7 mouse cellular contexts compared by ENCODE assay signal in genomic region chr13:14613553-14613952, GRCm38 (mm10). TPM values are rescaled to one million over a fixed set of nuclear protein-coding genes. Genes with fewer than 3 reads are reported as not detected.
DNase-seq lines count a peak whose midpoint lies in the region; ATAC-seq lines count a peak whose summit lies in the region.

No protein-coding gene starts in this region.

- peaks cover 31% of the 10 kb centered on the region for H3K36me3 ChIP-seq in forebrain, embryonic 13.5 days (ENCODE audit: poor library complexity, severe bottlenecking)
- peaks cover 33% of the 10 kb centered on the region for H3K36me3 ChIP-seq in liver, embryonic 15.5 days (replicated peaks)

- peak overlapping the region; percentile 51; the same call in 1 of the 2 replicates for H3K27ac ChIP-seq in forebrain, embryonic 13.5 days
- peak overlapping the region; percentile 79 for H3K27ac ChIP-seq in liver, embryonic 15.5 days (replicated peaks)

- no peaks in the 10 kb centered on the region for H3K9me3 ChIP-seq in forebrain, embryonic 13.5 days (replicated peaks)
- H3K9me3 ChIP-seq in liver, embryonic 15.5 days (replicated peaks) = no peaks in the 10 kb centered on the region

- DNase-seq in 3T3-L1 (ENCODE audit: low read depth, low spot score) (peak; percentile 35), 416B (ENCODE audit: low read depth) (peak; percentile 51)
- DNase-seq in spleen, postnatal 36 days (ENCODE audit: low spot score in 2 of 2) = no peak
- no peak for DNase-seq in spleen, postnatal 10 days (ENCODE audit: low spot score in 2 of 2)
- no peak for DNase-seq in spleen, postnatal 4 days (ENCODE audit: low spot score in 2 of 2)

- 2% methylated on average over 9 of the region's 9 CpGs for WGBS in forebrain, embryonic 13.5 days
- 0% methylated on average over 9 of the region's 9 CpGs for WGBS in liver, embryonic 15.5 days (ENCODE audit: insufficient replicate concordance)

- peak overlapping the region; percentile 89 for H3K9ac ChIP-seq in forebrain, embryonic 13.5 days
- peak overlapping the region; percentile 84 for H3K9ac ChIP-seq in liver, embryonic 15.5 days

- H3K4me2 ChIP-seq in forebrain, embryonic 13.5 days = peak overlapping the region; percentile 73
- peak overlapping the region; percentile 64 for H3K4me2 ChIP-seq in liver, embryonic 15.5 days

- no peaks in the 10 kb centered on the region for H3K27me3 ChIP-seq in forebrain, embryonic 13.5 days
- H3K27me3 ChIP-seq in liver, embryonic 15.5 days = no peaks in the 10 kb centered on the region

- H3K4me1 ChIP-seq in forebrain, embryonic 13.5 days = peaks cover 17% of the 10 kb centered on the region
- H3K4me1 ChIP-seq in liver, embryonic 15.5 days (replicated peaks) = peaks cover 18% of the 10 kb centered on the region

- peak overlapping the region; percentile 95 for H3K4me3 ChIP-seq in forebrain, embryonic 13.5 days
- H3K4me3 ChIP-seq in liver, embryonic 15.5 days (replicated peaks) = peak overlapping the region; percentile 81

- ATAC-seq in forebrain, embryonic 13.5 days = no peak
- ATAC-seq in liver, embryonic 15.5 days (ENCODE audit: insufficient read depth) = no peak

RNA-seq across cellular contexts. Expression of gene Psma2, which starts 0.5 kb away (rescaled TPM):
- polyA plus RNA-seq in forebrain, embryonic 13.5 days (2015; fragmentation: Nextera tagmentation; extraction: Ambion mirVana) = 215 and 221 TPM in 2 replicates
- polyA plus RNA-seq in liver, embryonic 15.5 days (2015; fragmentation: Nextera tagmentation; extraction: Ambion mirVana) = 113 and 125 TPM in 2 replicates

RNA-seq across cellular contexts. Expression of gene Mrpl32, which starts 0.6 kb away (rescaled TPM):
- polyA plus RNA-seq in forebrain, embryonic 13.5 days (2015; fragmentation: Nextera tagmentation; extraction: Ambion mirVana) = 120 and 131 TPM in 2 replicates
- 51.9 and 61.8 TPM in 2 replicates for polyA plus RNA-seq in liver, embryonic 15.5 days (2015; fragmentation: Nextera tagmentation; extraction: Ambion mirVana)

RNA-seq across cellular contexts. Expression of gene AW209491, which starts 16.4 kb away (rescaled TPM):
- polyA plus RNA-seq in forebrain, embryonic 13.5 days (2015; fragmentation: Nextera tagmentation; extraction: Ambion mirVana) = 34.6 and 38.0 TPM in 2 replicates
- polyA plus RNA-seq in liver, embryonic 15.5 days (2015; fragmentation: Nextera tagmentation; extraction: Ambion mirVana) = 8.9 and 9.5 TPM in 2 replicates

Comparison
In these comparisons a context has a peak if more than half of its experiments do, and no peak if none do; other contexts are left out.
1. DNase-seq: peak in 3T3-L1 (single experiment) and 416B (single experiment); none in spleen, postnatal 36 days (0 of 2), spleen, postnatal 10 days (0 of 2) and spleen, postnatal 4 days (0 of 2).